Mouse (Mus musculus) hindbrain, embryonic 10.5 days (tissue): ENCODE measurements around the gene Vmn1r86. TPM values are rescaled to one million over a fixed set of nuclear protein-coding genes. Genes with fewer than 3 reads are reported as not detected.
"Not testable (repeated sequence)": the region's sequence is repeated elsewhere in the genome, so short reads cannot be mapped to it uniquely, and the experiment has no call there.

Source experiments
- DNase-seq: peaks from one replicate; pipeline ENCODE4 v3.0.0-alpha.2; 2017; ENCODE audit warnings: low spot score
- H3K27ac ChIP-seq: fragments of 300-500 bp; sonication (generic); 2 replicates; pipeline ENCODE4 v1.5.1; 2016; ENCODE audit warnings: mild to moderate bottlenecking, moderate library complexity
- H3K27me3 ChIP-seq: fragments of 300-500 bp; sonication (generic); 2 replicates; pipeline ENCODE4 v1.6.1; 2016; ENCODE audit warnings: mild to moderate bottlenecking; ENCODE audit not compliant: poor library complexity, insufficient read depth, severe bottlenecking
- H3K36me3 ChIP-seq: fragments of 300-500 bp; sonication (generic); 2 replicates; pipeline ENCODE4 v1.6.1; 2016; ENCODE audit warnings: mild to moderate bottlenecking, moderate library complexity
- H3K4me1 ChIP-seq: fragments of 300-500 bp; sonication (generic); replicated peaks from 2 replicates; pipeline ENCODE4 v1.6.1; 2016; ENCODE audit warnings: mild to moderate bottlenecking
- H3K4me3 ChIP-seq: fragments of 300-500 bp; sonication (generic); 2 replicates; pipeline ENCODE4 v1.5.1; 2016; ENCODE audit warnings: mild to moderate bottlenecking, moderate library complexity
- H3K9me3 ChIP-seq: fragments of 300-500 bp; sonication (generic); 2 replicates; pipeline ENCODE4 v1.6.1; 2016; ENCODE audit warnings: mild to moderate bottlenecking, moderate library complexity
- WGBS: fragments of 180-500 bp; shearing (Covaris S2); methylation state at CpG from one replicate; pipeline ENCODE4 v1.1.7; 2016; 5-methylcytosine and 5-hydroxymethylcytosine counted together
- polyA plus RNA-seq: library from polyadenylated mRNA; unstranded; fragments of >200 nt; fragmentation: Nextera tagmentation; extraction: Ambion mirVana; gene quantifications from 2 replicates; pipeline ENCODE4 v1.2.1, GENCODE M21; 2016

The Vmn1r86 gene
- polyA plus RNA-seq = not detected in 2 replicates

- no peaks in the 10 kb centered on the region for H3K27me3 ChIP-seq
- H3K9me3 ChIP-seq = no peaks in the 10 kb centered on the region
- no peak for DNase-seq
- no peak within 1 kb of the TSS for H3K4me3 ChIP-seq
- no peak within 1 kb of the TSS for H3K27ac ChIP-seq
- H3K4me1 ChIP-seq = no peaks in the 10 kb centered on the region
- H3K36me3 ChIP-seq = no peaks in the 10 kb centered on the region
These were observed at the start of gene Vmn1r86 for GRCm38 (mm10) chr7:13119817-13120216. Gene Vmn1r86 (minus strand): TSS chr7:13119917.

- Histone ChIP-seq H3K27me3 (no peaks in the 10 kb centered on the region), H3K27ac (no peak within 1 kb of the TSS), H3K4me1 (no peaks in the 10 kb centered on the region), H3K4me3 (no peak within 1 kb of the TSS), H3K9me3 (no peaks in the 10 kb centered on the region), H3K36me3 (no peaks in the 10 kb centered on the region)
- DNase-seq = no peak
These were observed 39.6 kb upstream of the Vmn1r86 start, which contains the start of gene Vmn1r88 for GRCm38 (mm10) chr7:13159268-13159667. Gene Vmn1r88 (plus strand): TSS chr7:13159568.

GRCm38 (mm10) chr7:13140057-13140456 is 20.3 kb upstream of the Vmn1r86 start, which contains the start of gene Vmn1r87:
Gene Vmn1r87 (minus strand): TSS chr7:13140157.
- DNase-seq = no peak
- 85% methylated on average over 1 of the region's 1 CpGs for WGBS
- H3K36me3 ChIP-seq = no peaks in the 10 kb centered on the region
- H3K27me3 ChIP-seq = no peaks in the 10 kb centered on the region
- no peak within 1 kb of the TSS for H3K27ac ChIP-seq
- H3K9me3 ChIP-seq = no peaks in the 10 kb centered on the region; the same call in 1 of the 2 replicates
- H3K4me1 ChIP-seq = no peaks in the 10 kb centered on the region
- no peak within 1 kb of the TSS for H3K4me3 ChIP-seq

GRCm38 (mm10) chr7:13137340-13137739 is 17.6 kb upstream of the Vmn1r86 start:
- H3K4me1 ChIP-seq = no peaks in the 10 kb centered on the region
- H3K36me3 ChIP-seq = no peaks in the 10 kb centered on the region
- H3K4me3 ChIP-seq = no peak overlapping the region
- H3K27me3 ChIP-seq = no peaks in the 10 kb centered on the region
- DNase-seq = no peak
- no peak overlapping the region for H3K27ac ChIP-seq
- H3K9me3 ChIP-seq = no peaks in the 10 kb centered on the region; the same call in 1 of the 2 replicates

- H3K36me3 ChIP-seq = no peaks in the 10 kb centered on the region
- H3K4me3 ChIP-seq = no peak overlapping the region
- H3K9me3 ChIP-seq = no peaks in the 10 kb centered on the region
- H3K27me3 ChIP-seq = no peaks in the 10 kb centered on the region
- 93% methylated on average over 2 of the region's 2 CpGs for WGBS
- H3K27ac ChIP-seq = no peak overlapping the region
- DNase-seq = no peak
- H3K4me1 ChIP-seq = no peaks in the 10 kb centered on the region
These were observed 12.1 kb upstream of the Vmn1r86 start for GRCm38 (mm10) chr7:13131856-13132255.

GRCm38 (mm10) chr7:13123554-13124153 is 3.9 kb upstream of the Vmn1r86 start:
- DNase-seq = peak; percentile 6
- 1% methylated on average over 24 of the region's 34 CpGs for WGBS
- H3K4me3 ChIP-seq = peak overlapping the region; percentile 40
- not testable (repeated sequence) for H3K36me3 ChIP-seq, H3K9me3 ChIP-seq, H3K27ac ChIP-seq, H3K27me3 ChIP-seq, H3K4me1 ChIP-seq

- H3K4me1 ChIP-seq = no peaks in the 10 kb centered on the region
- no peak within 1 kb of the TSS for H3K27ac ChIP-seq
- no peaks in the 10 kb centered on the region for H3K27me3 ChIP-seq
- no peak for DNase-seq
- no peaks in the 10 kb centered on the region for H3K9me3 ChIP-seq
- H3K4me3 ChIP-seq = no peak within 1 kb of the TSS
- H3K36me3 ChIP-seq = no peaks in the 10 kb centered on the region
- 68% methylated on average over 3 of the region's 3 CpGs for WGBS
These were observed 24.6 kb downstream of the Vmn1r86 start, which contains the start of gene Vmn1r85 for GRCm38 (mm10) chr7:13095073-13095472. Gene Vmn1r85 (minus strand): TSS chr7:13095173.

- H3K27me3 ChIP-seq = no peaks in the 10 kb centered on the region
- no peaks in the 10 kb centered on the region for H3K4me1 ChIP-seq
- no peak overlapping the region for H3K27ac ChIP-seq
- no peak for DNase-seq
- no peak overlapping the region for H3K4me3 ChIP-seq
- H3K36me3 ChIP-seq = no peaks in the 10 kb centered on the region
- no peaks in the 10 kb centered on the region for H3K9me3 ChIP-seq
- 54% methylated on average over 5 of the region's 5 CpGs for WGBS
These were observed 47.4 kb downstream of the Vmn1r86 start for GRCm38 (mm10) chr7:13072293-13072692.

- 59% methylated on average over 2 of the region's 2 CpGs for WGBS
- not testable (repeated sequence) for H3K27ac ChIP-seq, H3K27me3 ChIP-seq, H3K36me3 ChIP-seq, H3K4me3 ChIP-seq, H3K4me1 ChIP-seq, DNase-seq
- peaks cover 14% of the 10 kb centered on the region; the same call in 1 of the 2 replicates for H3K9me3 ChIP-seq
These were observed 56.3 kb downstream of the Vmn1r86 start for GRCm38 (mm10) chr7:13063399-13063798.

GRCm38 (mm10) chr7:13059536-13059935 is 60.2 kb downstream of the Vmn1r86 start:
- WGBS = 88% methylated on average over 9 of the region's 9 CpGs
- no peak overlapping the region for H3K27ac ChIP-seq
- peaks cover 10% of the 10 kb centered on the region; the same call in 1 of the 2 replicates for H3K9me3 ChIP-seq
- H3K27me3 ChIP-seq = no peaks in the 10 kb centered on the region
- no peak overlapping the region for H3K4me3 ChIP-seq
- H3K4me1 ChIP-seq = 0 out of 2 replicates have a peak, but pooled peaks cover 5% of the 10 kb centered on the region
- H3K36me3 ChIP-seq = no peaks in the 10 kb centered on the region
- no peak for DNase-seq

- Histone ChIP-seq H3K36me3 (no peaks in the 10 kb centered on the region), H3K4me1 (peaks cover 10% of the 10 kb centered on the region), H3K9me3 (no peaks in the 10 kb centered on the region), H3K27me3 (no peaks in the 10 kb centered on the region), H3K4me3 (no peak overlapping the region), H3K27ac (no peak overlapping the region)
- WGBS = 64% methylated on average over 8 of the region's 8 CpGs
- DNase-seq = no peak
These were observed 62.6 kb downstream of the Vmn1r86 start for GRCm38 (mm10) chr7:13056913-13057700.

GRCm38 (mm10) chr7:13054287-13055010 is 65.3 kb downstream of the Vmn1r86 start, which contains the start of gene Mzf1:
Gene Mzf1 (minus strand): TSS chr7:13054764.
- WGBS = 0% methylated on average over 41 of the region's 41 CpGs
- peak within 1 kb of the TSS; percentile 95 for H3K27ac ChIP-seq
- H3K4me1 ChIP-seq = peaks cover 10% of the 10 kb centered on the region
- DNase-seq = peak; percentile 94
- H3K9me3 ChIP-seq = no peaks in the 10 kb centered on the region
- H3K36me3 ChIP-seq = no peaks in the 10 kb centered on the region
- H3K4me3 ChIP-seq = peak within 1 kb of the TSS; percentile 68
- H3K27me3 ChIP-seq = no peaks in the 10 kb centered on the region

- DNase-seq = no peak
- Histone ChIP-seq H3K4me1 (peaks cover 10% of the 10 kb centered on the region), H3K27me3 (no peaks in the 10 kb centered on the region), H3K9me3 (no peaks in the 10 kb centered on the region), H3K27ac (peak overlapping the region; percentile 95), H3K36me3 (no peaks in the 10 kb centered on the region), H3K4me3 (peak overlapping the region; percentile 68)
- WGBS = 3% methylated on average over 15 of the region's 15 CpGs
These were observed 65.8 kb downstream of the Vmn1r86 start for GRCm38 (mm10) chr7:13053961-13054286.
